Mouse (Mus musculus) neutrophil, adult 5-6 weeks (primary cell): Measurements from ENCODE around the gene Arrdc1. TPM values are rescaled to one million over a fixed set of nuclear protein-coding genes. Genes with fewer than 3 reads are reported as not detected.
"Not testable (repeated sequence)": the region's sequence is repeated elsewhere in the genome, so short reads cannot be mapped to it uniquely, and the experiment has no call there.

ENCODE experiments used
- ATAC-seq: fragments of 151-379, 151-347 bp; 2 replicates; pipeline ENCODE4 v1.8.0; 2017; ENCODE audit warnings: mild to moderate bottlenecking, moderate TSS enrichment; ENCODE audit not compliant: insufficient number of reproducible peaks, poor library complexity, low FRiP score, severe bottlenecking; ENCODE audit errors: extremely low read depth
- total RNA-seq: library from RNA; stranded (forward); fragments of 200-1000 nt; gene quantifications from 2 replicates; pipeline ENCODE4 v1.2.3, GENCODE M21; 2017

Gene Arrdc1
- 163 and 167 TPM in 2 replicates for total RNA-seq

DNA sequence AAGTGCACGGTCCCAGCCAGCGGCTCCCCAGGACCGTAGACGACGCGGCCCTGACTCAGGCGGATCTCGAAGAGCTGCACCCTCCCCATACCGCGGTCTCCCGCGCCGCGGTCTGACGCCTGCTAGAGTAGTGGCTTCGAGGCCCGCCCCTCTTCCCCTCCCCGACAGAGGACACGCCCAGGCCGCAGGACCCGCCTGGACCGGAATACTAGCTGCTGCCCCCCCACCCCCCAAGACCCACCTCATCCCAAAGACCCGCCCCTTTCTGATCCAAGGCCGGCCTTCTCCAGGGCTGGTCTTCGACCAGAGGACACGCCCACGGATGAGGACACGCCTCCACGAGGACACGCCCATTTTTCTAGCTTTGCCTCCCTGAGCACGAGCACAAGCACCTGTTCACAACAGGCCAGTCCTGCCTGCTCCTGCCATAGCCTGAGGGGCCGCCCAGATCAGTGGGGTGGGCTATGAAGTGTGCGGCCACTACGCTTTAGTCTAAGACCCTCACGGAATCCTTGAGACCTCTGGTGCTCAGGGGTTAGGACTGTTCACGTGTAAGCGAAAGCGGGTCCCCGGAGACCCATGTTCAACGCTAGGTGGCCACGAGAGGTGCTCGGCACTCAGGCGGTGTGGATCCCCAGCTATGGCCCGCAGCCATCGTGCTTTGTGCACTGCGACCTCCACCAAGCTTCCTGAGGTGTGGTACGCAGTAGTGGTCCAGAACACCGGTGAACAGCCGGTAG is at the start of gene Arrdc1:
Gene Arrdc1 (minus strand): TSS at position 196 of the 740 bp plus-strand sequence.
- peak; percentile 87 for ATAC-seq

GRCm38 (mm10) chr2:24976960-24977359 is 41.9 kb upstream of the Arrdc1 start:
- peak; percentile 42 for ATAC-seq

- ATAC-seq: peak; percentile 70
These were observed 40.7 kb upstream of the Arrdc1 start, which contains the start of gene Pnpla7 for GRCm38 (mm10) chr2:24975704-24976297. Gene Pnpla7 (plus strand): TSS chr2:24976033.

GRCm38 (mm10) chr2:24974906-24975703 is 40.1 kb upstream of the Arrdc1 start, which contains the start of gene Mrpl41:
Gene Mrpl41 (minus strand): TSS chr2:24975098.
- ATAC-seq: peak; percentile 83

DNA sequence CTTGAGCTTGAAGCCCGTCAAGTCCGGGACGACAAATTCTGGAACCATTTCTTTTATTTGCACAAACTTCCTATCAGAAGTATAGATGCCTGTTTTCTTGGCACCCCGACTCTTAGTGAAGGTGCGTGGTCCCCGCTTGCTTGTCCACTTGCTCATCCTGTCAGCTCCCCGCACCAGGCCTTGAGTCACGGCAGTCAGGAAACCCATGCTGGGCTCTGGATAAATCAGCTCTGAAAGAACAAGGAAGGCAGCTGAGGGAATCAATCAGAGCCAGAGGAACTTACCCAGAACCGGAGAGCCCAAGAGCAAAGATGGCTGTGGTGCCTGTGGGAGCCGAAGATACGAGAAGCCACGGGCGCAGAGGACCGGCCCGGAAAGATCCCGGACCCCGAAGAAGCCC is 39.4 kb upstream of the Arrdc1 start:
- not testable (repeated sequence) for ATAC-seq

DNA sequence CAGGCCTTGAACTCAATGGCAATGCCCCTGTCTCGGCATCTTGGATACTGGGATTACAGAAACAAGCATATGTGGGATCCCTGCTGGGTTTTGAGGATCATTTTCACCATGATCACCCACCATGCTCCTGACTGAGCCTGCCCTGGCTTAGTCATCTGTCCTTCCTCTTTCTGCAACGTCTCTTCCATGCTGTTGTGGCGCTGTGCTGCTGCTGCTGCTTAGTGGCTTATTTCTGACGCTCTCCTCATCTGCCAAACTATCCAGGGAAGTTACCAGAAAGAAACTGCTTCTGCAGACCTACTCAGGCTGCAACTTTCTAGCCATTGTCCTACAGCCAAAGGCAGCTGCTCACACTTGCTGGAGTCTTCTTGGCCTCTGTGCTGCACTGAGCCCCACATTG is 35.3 kb upstream of the Arrdc1 start:
- ATAC-seq: no peak

DNA sequence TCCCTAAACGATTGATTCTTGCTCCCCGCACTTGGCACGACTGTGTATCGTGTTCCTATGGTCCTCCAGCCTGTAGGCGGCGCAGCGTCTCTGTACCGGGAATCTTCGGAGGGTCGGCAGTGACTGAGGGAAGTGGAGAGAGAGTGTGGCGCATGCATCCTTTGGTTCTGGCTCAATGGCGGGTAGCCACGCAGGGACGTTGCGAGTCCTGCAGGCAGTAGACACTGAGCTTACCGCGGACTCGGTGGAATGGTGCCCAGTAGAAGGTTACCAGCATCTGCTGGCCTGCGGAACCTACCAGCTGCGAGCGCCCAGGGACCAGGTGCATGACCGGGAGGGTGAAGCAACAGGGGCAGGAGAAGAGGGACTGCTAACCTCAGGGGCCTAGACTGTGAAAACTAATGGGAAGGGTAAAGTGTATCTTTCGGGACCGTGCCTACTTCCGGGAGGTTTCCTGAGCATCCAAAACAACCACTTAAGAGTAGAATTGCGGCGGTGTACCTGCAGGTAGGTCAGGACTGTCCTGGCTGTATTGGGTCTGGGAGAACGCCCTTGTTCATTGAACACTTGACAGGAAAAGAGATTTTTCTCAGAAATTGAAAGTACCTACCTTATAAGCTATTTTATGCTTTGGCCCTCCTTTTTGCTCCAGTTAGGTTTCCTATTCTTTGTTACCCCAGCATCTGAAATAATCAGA is 27.4 kb upstream of the Arrdc1 start, which contains the start of gene Dph7:
Gene Dph7 (plus strand): TSS at position 97 of the 697 bp plus-strand sequence.
- peak; percentile 96 for ATAC-seq

DNA sequence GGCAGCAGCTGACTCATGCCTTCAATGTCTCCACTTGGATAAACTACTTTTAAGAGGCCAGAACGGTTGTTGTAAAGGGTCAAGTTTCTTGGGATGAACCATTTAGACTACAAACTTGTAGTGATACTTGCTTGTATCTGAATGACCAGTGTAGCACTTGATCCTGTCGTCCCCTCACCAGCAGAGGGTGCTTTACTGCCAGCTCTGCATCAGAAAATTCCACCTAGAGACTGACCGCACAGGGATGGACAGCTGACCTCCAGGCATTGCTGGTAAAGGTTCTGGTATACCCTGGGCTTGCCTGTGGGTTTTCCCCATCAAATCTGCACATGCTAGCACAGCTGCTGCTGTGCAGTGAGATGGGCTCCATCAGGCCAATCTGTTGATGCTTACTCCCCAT is 25.9 kb upstream of the Arrdc1 start:
- no peak for ATAC-seq

- no peak for ATAC-seq
These were observed 17.5 kb upstream of the Arrdc1 start for GRCm38 (mm10) chr2:24952537-24953055.

DNA sequence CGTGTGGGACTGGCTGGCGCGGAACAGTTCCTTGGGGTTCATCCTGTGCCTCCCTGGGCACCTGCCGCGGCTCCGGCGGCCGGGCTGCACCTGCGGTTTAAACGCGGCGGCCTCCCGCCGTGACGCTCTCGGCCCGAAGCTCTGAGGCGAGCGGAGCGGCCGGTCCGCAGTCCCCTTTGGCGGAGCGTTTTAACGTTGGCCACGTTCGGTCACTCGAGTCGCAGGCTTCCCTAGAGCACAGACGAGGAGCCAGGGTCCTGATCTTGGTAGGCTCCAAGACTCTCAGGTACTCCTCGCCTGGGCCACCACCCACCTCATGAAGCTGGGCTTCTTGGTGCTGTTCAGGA is 15.1 kb upstream of the Arrdc1 start:
- ATAC-seq: no peak

DNA sequence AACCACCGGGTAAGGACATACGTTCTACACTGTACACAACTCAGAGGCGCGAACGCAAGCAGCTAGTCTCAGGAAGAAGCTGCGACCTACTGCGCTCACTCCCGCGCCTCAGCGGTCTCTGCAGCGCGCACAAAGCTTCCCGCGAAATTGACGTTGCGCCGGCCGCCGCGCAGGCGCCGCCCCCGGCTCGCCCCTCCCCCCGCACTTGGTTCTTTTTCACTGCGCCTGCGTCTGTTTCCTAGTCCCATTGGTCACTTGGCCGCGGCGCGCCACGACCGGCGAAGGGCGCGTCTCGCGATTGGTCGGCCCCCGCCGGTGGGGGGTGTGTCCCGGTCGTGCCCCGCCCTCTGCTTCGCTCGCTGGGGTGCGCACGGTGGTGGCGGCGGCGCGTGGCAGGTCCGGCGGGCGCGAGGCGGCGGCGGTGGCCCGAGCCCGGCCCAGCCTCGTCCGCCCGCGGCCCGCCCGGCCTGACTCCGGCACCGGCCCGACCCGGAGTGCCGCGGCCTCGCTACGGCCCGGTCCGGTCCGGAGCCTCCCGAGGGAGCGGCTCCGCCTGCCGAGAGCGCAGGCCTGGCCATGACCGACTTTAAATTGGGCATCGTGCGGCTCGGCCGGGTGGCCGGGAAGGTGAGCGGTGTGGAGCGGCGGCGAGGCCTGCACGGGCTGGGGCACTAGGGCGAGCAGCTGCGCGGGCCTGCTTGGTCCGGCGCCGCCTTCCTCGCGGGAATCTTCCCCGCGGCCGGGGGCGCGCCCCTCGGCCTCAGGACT is 14.6 kb upstream of the Arrdc1 start, which contains the start of gene Zmynd19:
Gene Zmynd19 (plus strand): TSS at position 372 of the 768 bp plus-strand sequence.
- ATAC-seq: peak; percentile 97

- ATAC-seq: 0 out of 2 replicates have a peak, but pooled peaks have one; percentile 39
These were observed 9.3 kb upstream of the Arrdc1 start for GRCm38 (mm10) chr2:24944304-24944703.

DNA sequence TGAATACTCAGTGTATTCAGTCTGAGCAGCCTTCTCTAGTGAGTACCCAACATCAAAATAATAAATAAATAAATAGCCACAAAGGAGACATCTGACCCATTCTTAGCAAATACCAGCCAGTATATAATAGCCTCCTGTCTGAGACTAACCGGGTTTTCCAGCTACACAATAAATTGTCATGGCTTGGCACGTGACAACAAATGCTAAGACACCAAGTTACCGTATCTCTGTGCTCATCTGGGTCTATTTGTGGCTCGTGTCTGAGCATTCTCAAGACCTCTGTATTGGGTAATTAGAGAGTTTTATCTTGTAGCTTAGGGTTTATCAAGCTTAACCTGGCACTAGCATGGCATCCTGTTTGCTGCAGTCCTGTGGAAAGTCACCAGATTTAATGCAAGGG is 7.0 kb upstream of the Arrdc1 start:
- ATAC-seq: no peak

DNA sequence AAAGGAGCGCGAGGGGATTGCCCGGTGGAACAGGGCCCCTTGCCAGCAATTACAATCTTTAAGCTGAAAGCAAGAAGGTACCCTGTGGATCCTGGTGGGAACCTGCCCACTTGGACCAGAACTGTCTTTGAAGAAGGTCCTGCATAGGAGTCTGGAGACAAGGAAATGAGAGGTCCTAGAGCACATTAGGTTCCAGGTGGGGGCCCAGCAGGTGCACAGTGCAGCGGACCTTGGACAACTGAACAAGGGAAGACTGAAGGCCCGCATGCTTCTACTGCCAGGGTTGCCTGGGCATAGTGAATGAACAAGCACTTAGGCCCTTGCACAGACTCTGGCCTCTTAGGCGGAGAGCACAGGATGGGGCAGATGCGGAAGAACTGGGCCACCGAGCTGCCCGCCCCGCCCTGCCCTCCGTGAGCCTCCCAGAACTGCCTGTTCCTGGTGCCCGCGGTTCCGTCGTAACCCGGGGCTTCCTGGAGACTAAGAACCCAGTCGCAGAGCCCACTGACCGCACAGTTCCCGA is 550 bp downstream of the Arrdc1 start:
- peak; percentile 29; the same call in 1 of the 2 replicates for ATAC-seq

- no peak for ATAC-seq
These were observed 5.5 kb downstream of the Arrdc1 start for GRCm38 (mm10) chr2:24929593-24929992.

DNA sequence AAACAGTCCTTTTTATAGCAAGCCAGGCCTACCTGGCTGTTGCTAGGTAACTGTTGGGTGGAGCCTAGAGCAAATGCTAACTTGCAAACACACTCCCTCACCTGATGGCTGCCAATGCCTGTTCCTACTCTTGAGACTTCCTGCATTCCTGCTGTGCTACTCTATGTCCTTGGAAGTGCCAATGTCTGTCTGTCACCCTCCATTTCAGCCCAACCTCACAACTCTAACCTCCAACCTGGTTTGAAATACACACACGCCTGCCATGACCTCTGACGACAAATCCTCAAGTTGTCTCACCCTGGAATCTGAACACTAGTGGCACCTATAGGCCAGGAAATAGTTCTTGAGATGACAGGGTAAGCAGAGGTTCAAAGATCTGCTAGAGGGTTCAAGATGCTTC is 5.9 kb downstream of the Arrdc1 start:
- no peak for ATAC-seq

- ATAC-seq: no peak
These were observed 7.1 kb downstream of the Arrdc1 start for GRCm38 (mm10) chr2:24927810-24928479.
